Mouse (Mus musculus): ENCODE data around the gene Ptprg. TPM values are rescaled to one million over a fixed set of nuclear protein-coding genes. Genes with fewer than 3 reads are reported as not detected.
A peak's percentile ranks its signal among the peaks of the same experiment; 100 is the strongest.

Ptprg gene
- polyA plus RNA-seq, 2 experiments: 0.69 to 1.4 TPM

- 64% methylated on average over 13 of the region's 13 CpGs for WGBS (ENCODE audit: insufficient replicate concordance)
- Histone ChIP-seq H3K36me3 (replicated peaks; ENCODE audit: control insufficient read depth, insufficient read depth, low read depth) (no peaks in the 10 kb centered on the region), H3K27ac (no peak overlapping the region), H3K9ac (replicated peaks) (no peak overlapping the region), H3K9me3 (ENCODE audit: control insufficient read depth, low read length) (no peaks in the 10 kb centered on the region), H3K4me2 (ENCODE audit: low read depth) (no peak overlapping the region), H3K4me1 (replicated peaks; ENCODE audit: control insufficient read depth in 2 of 2, insufficient read depth in 2 of 2, low read length in 1 of 2) (no peaks in the 10 kb centered on the region), H3K27me3 (ENCODE audit: control insufficient read depth, insufficient read depth, low read length) (no peaks in the 10 kb centered on the region), H3K4me3 (ENCODE audit: insufficient read depth in 1 of 2, low read depth in 2 of 2, low read length in 2 of 2) (no peak overlapping the region)
- ATAC-seq (ENCODE audit: insufficient read depth): no peak
- TF ChIP-seq EP300 (IDR thresholded peaks at IDR 0.05; ENCODE audit: low read depth) (no peak), CTCF (IDR thresholded peaks at IDR 0.05; ENCODE audit: low read depth) (no peak)
- no peak for DNase-seq (ENCODE audit: low read depth in 3 of 3, low spot score in 3 of 3)
Observed at GRCm38 (mm10) chr14:12199956-12200950, 646.9 kb downstream of the Ptprg start.

GRCm38 (mm10) chr14:12202214-12202613 is 648.9 kb downstream of the Ptprg start:
- Histone ChIP-seq H3K9me3 (ENCODE audit: control insufficient read depth, low read length) (no peaks in the 10 kb centered on the region), H3K36me3 (replicated peaks; ENCODE audit: control insufficient read depth, insufficient read depth, low read depth) (no peaks in the 10 kb centered on the region), H3K9ac (replicated peaks) (no peak overlapping the region), H3K27me3 (ENCODE audit: control insufficient read depth, insufficient read depth, low read length) (no peaks in the 10 kb centered on the region), H3K4me1 (replicated peaks; ENCODE audit: control insufficient read depth in 2 of 2, insufficient read depth in 2 of 2, low read length in 1 of 2) (no peaks in the 10 kb centered on the region), H3K4me3 (ENCODE audit: insufficient read depth in 1 of 2, low read depth in 2 of 2, low read length in 2 of 2) (no peak overlapping the region), H3K4me2 (ENCODE audit: low read depth) (no peak overlapping the region), H3K27ac (no peak overlapping the region)
- ATAC-seq (ENCODE audit: insufficient read depth) (no peak), DNase-seq (ENCODE audit: low read depth in 3 of 3, low spot score in 3 of 3) (no peak)
- WGBS (ENCODE audit: insufficient replicate concordance): 50% methylated on average over 10 of the region's 10 CpGs
- TF ChIP-seq CTCF (IDR thresholded peaks at IDR 0.05; ENCODE audit: low read depth): no peak
- TF ChIP-seq EP300 (IDR thresholded peaks at IDR 0.05; ENCODE audit: low read depth): no peak

- Histone ChIP-seq H3K36me3 (replicated peaks; ENCODE audit: control insufficient read depth, insufficient read depth, low read depth) (no peaks in the 10 kb centered on the region), H3K9me3 (ENCODE audit: control insufficient read depth, low read length) (no peaks in the 10 kb centered on the region), H3K9ac (replicated peaks) (no peak overlapping the region), H3K4me1 (replicated peaks; ENCODE audit: control insufficient read depth in 2 of 2, insufficient read depth in 2 of 2, low read length in 1 of 2) (no peaks in the 10 kb centered on the region), H3K27me3 (ENCODE audit: control insufficient read depth, insufficient read depth, low read length) (no peaks in the 10 kb centered on the region), H3K4me3 (ENCODE audit: insufficient read depth in 1 of 2, low read depth in 2 of 2, low read length in 2 of 2) (no peak overlapping the region), H3K4me2 (ENCODE audit: low read depth) (no peak overlapping the region), H3K27ac (no peak overlapping the region)
- ATAC-seq (ENCODE audit: insufficient read depth) (no peak), DNase-seq (ENCODE audit: low read depth in 3 of 3, low spot score in 3 of 3) (no peak)
- WGBS (ENCODE audit: insufficient replicate concordance): 67% methylated on average over 7 of the region's 7 CpGs
- TF ChIP-seq CTCF (IDR thresholded peaks at IDR 0.05; ENCODE audit: low read depth) (no peak), EP300 (IDR thresholded peaks at IDR 0.05; ENCODE audit: low read depth) (no peak)
Observed at GRCm38 (mm10) chr14:12203081-12203480, 649.7 kb downstream of the Ptprg start.

GRCm38 (mm10) chr14:12206138-12206537 is 652.8 kb downstream of the Ptprg start:
- DNase-seq (ENCODE audit: low read depth in 3 of 3, low spot score in 3 of 3) (no peak), ATAC-seq (ENCODE audit: insufficient read depth) (no peak)
- Histone ChIP-seq H3K27ac (no peak overlapping the region), H3K4me1 (replicated peaks; ENCODE audit: control insufficient read depth in 2 of 2, insufficient read depth in 2 of 2, low read length in 1 of 2) (no peaks in the 10 kb centered on the region), H3K9ac (replicated peaks) (no peak overlapping the region), H3K27me3 (ENCODE audit: control insufficient read depth, insufficient read depth, low read length) (no peaks in the 10 kb centered on the region), H3K4me2 (ENCODE audit: low read depth) (no peak overlapping the region), H3K36me3 (replicated peaks; ENCODE audit: control insufficient read depth, insufficient read depth, low read depth) (no peaks in the 10 kb centered on the region), H3K9me3 (ENCODE audit: control insufficient read depth, low read length) (no peaks in the 10 kb centered on the region), H3K4me3 (ENCODE audit: insufficient read depth in 1 of 2, low read depth in 2 of 2, low read length in 2 of 2) (no peak overlapping the region)
- no peak for TF ChIP-seq CTCF (IDR thresholded peaks at IDR 0.05; ENCODE audit: low read depth)
- TF ChIP-seq EP300 (IDR thresholded peaks at IDR 0.05; ENCODE audit: low read depth): no peak
- WGBS (ENCODE audit: insufficient replicate concordance): 40% methylated on average over 2 of the region's 2 CpGs

- Histone ChIP-seq H3K4me2 (ENCODE audit: low read depth) (no peak overlapping the region), H3K4me3 (ENCODE audit: insufficient read depth in 1 of 2, low read depth in 2 of 2, low read length in 2 of 2) (no peak overlapping the region), H3K27ac (no peak overlapping the region), H3K27me3 (ENCODE audit: control insufficient read depth, insufficient read depth, low read length) (no peaks in the 10 kb centered on the region), H3K9ac (replicated peaks) (no peak overlapping the region), H3K9me3 (ENCODE audit: control insufficient read depth, low read length) (no peaks in the 10 kb centered on the region), H3K36me3 (replicated peaks; ENCODE audit: control insufficient read depth, insufficient read depth, low read depth) (no peaks in the 10 kb centered on the region), H3K4me1 (replicated peaks; ENCODE audit: control insufficient read depth in 2 of 2, insufficient read depth in 2 of 2, low read length in 1 of 2) (no peaks in the 10 kb centered on the region)
- ATAC-seq (ENCODE audit: insufficient read depth) (no peak), DNase-seq (ENCODE audit: low read depth in 3 of 3, low spot score in 3 of 3) (no peak)
- WGBS (ENCODE audit: insufficient replicate concordance): 49% methylated on average over 2 of the region's 2 CpGs
- TF ChIP-seq EP300 (IDR thresholded peaks at IDR 0.05; ENCODE audit: low read depth) (no peak), CTCF (IDR thresholded peaks at IDR 0.05; ENCODE audit: low read depth) (peak; percentile 66)
Observed at GRCm38 (mm10) chr14:12208554-12208953, 655.2 kb downstream of the Ptprg start.
